Mouse (Mus musculus) thymus, adult 2 months (tissue): Measurements from ENCODE around the gene Ghdc. TPM values are rescaled to one million over a fixed set of nuclear protein-coding genes. Genes with fewer than 3 reads are reported as not detected.

Experiments used
- DNase-seq: peaks from one replicate; pipeline ENCODE4 v3.0.0; 2021
- H3K27ac ChIP-seq: fragments of 200-500 bp; 2 replicates; pipeline ENCODE4 v1.5.1; 2012; ENCODE audit warnings: low read length, control low read depth; ENCODE audit not compliant: control insufficient read depth, insufficient read depth
- H3K27me3 ChIP-seq: fragments of 200-500 bp; 2 replicates; pipeline ENCODE4 v1.6.1; 2012; ENCODE audit warnings: mild to moderate bottlenecking, low read length, moderate library complexity, mixed read lengths; ENCODE audit not compliant: control insufficient read depth, insufficient read depth
- H3K36me3 ChIP-seq: fragments of 200-500 bp; 2 replicates; pipeline ENCODE4 v1.6.1; 2012; ENCODE audit warnings: mild to moderate bottlenecking, low read length, moderate library complexity; ENCODE audit not compliant: control insufficient read depth, insufficient read depth
- H3K4me1 ChIP-seq: fragments of 200-500 bp; replicated peaks from 2 replicates; pipeline ENCODE4 v1.6.1; 2012; ENCODE audit warnings: low read length; ENCODE audit not compliant: control insufficient read depth, insufficient read depth
- H3K4me3 ChIP-seq: fragments of 200-500 bp; 2 replicates; pipeline ENCODE4 v1.5.1; 2012; ENCODE audit warnings: mild to moderate bottlenecking, low read length, control low read depth, moderate library complexity; ENCODE audit not compliant: control insufficient read depth, insufficient read depth
- CTCF ChIP-seq: fragments of 200-500 bp; IDR thresholded peaks from 2 replicates; pipeline ENCODE4 v1.5.1; 2012; ENCODE audit warnings: mild to moderate bottlenecking, control low read depth, low read length, moderate library complexity, borderline replicate concordance; ENCODE audit not compliant: control insufficient read depth, poor library complexity, insufficient read depth; ENCODE audit errors: extremely low read depth
- POLR2A ChIP-seq: fragments of 200-500 bp; IDR thresholded peaks from 2 replicates; pipeline ENCODE4 v1.6.1; 2012; ENCODE audit warnings: mild to moderate bottlenecking, low read length, control low read depth, moderate library complexity; ENCODE audit not compliant: control insufficient read depth, poor library complexity, insufficient read depth; ENCODE audit errors: extremely low read depth
- WGBS: fragments of 180-500 bp; shearing (Covaris S2); methylation state at CpG from one replicate; pipeline ENCODE4 v1.1.7; 2018; 5-methylcytosine and 5-hydroxymethylcytosine counted together
- polyA plus RNA-seq: library from polyadenylated mRNA; depleted of rRNA; stranded (reverse); fragments of >200 nt; gene quantifications from 2 replicates; pipeline ENCODE4 v1.2.3, GENCODE M21; 2012

The Ghdc gene
- polyA plus RNA-seq, 1 experiment: 7.9 TPM

GRCm38 (mm10) chr11:100816342-100816741 is 45.6 kb upstream of the Ghdc start:
- H3K36me3 ChIP-seq: no peaks in the 10 kb centered on the region
- H3K4me3 ChIP-seq: no peak overlapping the region
- DNase-seq: no peak
- 81% methylated on average over 3 of the region's 3 CpGs for WGBS
- H3K4me1 ChIP-seq: peaks cover 55% of the 10 kb centered on the region
- no peak overlapping the region for H3K27ac ChIP-seq
- no peaks in the 10 kb centered on the region for H3K27me3 ChIP-seq
- TF ChIP-seq CTCF: no peak
- no peak for TF ChIP-seq POLR2A

GRCm38 (mm10) chr11:100814498-100814897 is 43.7 kb upstream of the Ghdc start:
- Histone ChIP-seq H3K27me3 (no peaks in the 10 kb centered on the region), H3K27ac (peak overlapping the region; percentile 84), H3K4me1 (peaks cover 45% of the 10 kb centered on the region), H3K36me3 (peaks cover 5% of the 10 kb centered on the region; the same call in 1 of the 2 replicates), H3K4me3 (peak overlapping the region; percentile 3; the same call in 1 of the 2 replicates)
- DNase-seq: peak; percentile 82
- 1% methylated on average over 13 of the region's 13 CpGs for WGBS
- no peak for TF ChIP-seq POLR2A
- no peak for TF ChIP-seq CTCF

GRCm38 (mm10) chr11:100811132-100811531 is 40.4 kb upstream of the Ghdc start:
- no peak overlapping the region for H3K27ac ChIP-seq
- 98% methylated on average over 2 of the region's 2 CpGs for WGBS
- no peak for DNase-seq
- peaks cover 20% of the 10 kb centered on the region for H3K4me1 ChIP-seq
- no peaks in the 10 kb centered on the region for H3K27me3 ChIP-seq
- H3K4me3 ChIP-seq: no peak overlapping the region
- H3K36me3 ChIP-seq: peaks cover 22% of the 10 kb centered on the region
- TF ChIP-seq POLR2A (no peak), CTCF (no peak)

GRCm38 (mm10) chr11:100810516-100810915 is 39.8 kb upstream of the Ghdc start:
- Histone ChIP-seq H3K36me3 (peaks cover 27% of the 10 kb centered on the region), H3K4me3 (no peak overlapping the region), H3K4me1 (peaks cover 16% of the 10 kb centered on the region), H3K27me3 (no peaks in the 10 kb centered on the region), H3K27ac (no peak overlapping the region)
- TF ChIP-seq POLR2A (no peak), CTCF (no peak)
- no peak for DNase-seq
- 93% methylated on average over 9 of the region's 9 CpGs for WGBS

- TF ChIP-seq POLR2A (no peak), CTCF (no peak)
- H3K36me3 ChIP-seq: peaks cover 64% of the 10 kb centered on the region
- WGBS: 95% methylated on average over 20 of the region's 20 CpGs
- H3K27ac ChIP-seq: no peak overlapping the region
- DNase-seq: no peak
- H3K4me1 ChIP-seq: 0 out of 2 replicates have a peak, but pooled peaks cover 9% of the 10 kb centered on the region
- H3K27me3 ChIP-seq: no peaks in the 10 kb centered on the region
- no peak overlapping the region for H3K4me3 ChIP-seq
Measured at GRCm38 (mm10) chr11:100806380-100807305, 35.9 kb upstream of the Ghdc start.

- DNase-seq: no peak
- 74% methylated on average over 7 of the region's 7 CpGs for WGBS
- no peaks in the 10 kb centered on the region for H3K27me3 ChIP-seq
- 0 out of 2 replicates have a peak, but pooled peaks cover 9% of the 10 kb centered on the region for H3K4me1 ChIP-seq
- H3K27ac ChIP-seq: no peak overlapping the region
- peaks cover 70% of the 10 kb centered on the region for H3K36me3 ChIP-seq
- no peak overlapping the region for H3K4me3 ChIP-seq
- TF ChIP-seq CTCF: no peak
- no peak for TF ChIP-seq POLR2A
Measured at GRCm38 (mm10) chr11:100805535-100805934, 34.8 kb upstream of the Ghdc start.
